Mouse (Mus musculus) CD4-positive, CD25-positive, alpha-beta regulatory T cell, adult 9 weeks (primary cell): Measurements from ENCODE around the gene Rassf9. TPM values are rescaled to one million over a fixed set of nuclear protein-coding genes. Genes with fewer than 3 reads are reported as not detected.

Experiments used
- polyA plus RNA-seq: library from polyadenylated mRNA; unstranded; fragments of 100-300 nt; shearing (Covaris generic); gene quantifications from one replicate; pipeline ENCODE4 v1.2.1, GENCODE M21; 2017

Rassf9 gene
- not detected for polyA plus RNA-seq

DNA sequence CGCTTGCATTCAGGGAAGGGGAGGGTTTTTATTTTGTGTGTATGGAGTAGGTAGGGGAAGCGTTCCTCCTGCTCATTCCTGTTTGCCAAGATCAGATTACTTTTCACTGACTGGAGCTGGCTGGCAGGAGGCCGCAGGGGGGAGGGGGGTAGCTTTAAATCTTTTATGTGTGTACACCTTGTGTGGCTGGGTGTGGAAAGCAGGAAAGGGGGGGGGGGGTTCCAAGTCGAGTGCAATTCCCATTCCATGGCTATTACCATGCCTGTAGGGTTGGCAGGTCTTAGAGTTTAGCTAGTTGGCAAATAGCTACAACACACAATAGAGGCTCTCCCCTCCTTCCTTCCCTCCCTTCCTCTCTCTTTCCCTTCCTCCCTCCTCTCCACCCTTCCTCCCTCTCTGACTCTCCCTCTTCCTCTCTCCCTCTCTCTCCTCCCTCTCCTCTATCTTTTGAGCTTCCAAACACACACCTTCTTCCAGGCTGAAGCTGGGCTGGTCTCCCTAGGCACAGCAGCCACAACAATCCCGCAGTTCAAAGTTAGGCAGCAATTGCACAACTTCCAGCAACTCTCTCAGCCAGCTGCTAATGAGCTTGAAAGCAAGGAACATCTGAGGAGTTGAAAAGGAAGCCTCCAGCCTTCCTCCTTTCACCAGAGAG lies at the start of gene Rassf9:
Gene Rassf9 (plus strand): TSS at position 416 of the 655 bp plus-strand sequence.

DNA sequence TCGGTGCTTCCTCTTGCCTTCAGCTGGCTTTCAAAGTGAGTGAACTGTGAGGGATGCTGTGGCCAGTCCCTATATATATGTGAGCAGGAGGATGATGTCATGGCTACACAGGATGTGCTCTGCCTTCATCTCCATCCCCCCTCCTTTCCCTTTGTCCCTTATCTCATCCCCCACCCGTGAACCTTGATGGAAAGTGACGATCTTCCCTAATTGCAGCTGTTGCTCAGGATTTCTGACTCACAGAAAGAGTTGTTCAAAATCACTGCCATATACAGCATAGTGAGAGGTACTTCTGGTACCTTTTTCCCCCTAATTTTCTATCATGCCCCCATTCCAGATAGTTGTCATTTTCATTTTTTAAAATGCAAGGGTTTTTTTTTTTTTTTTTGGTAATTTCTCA lies 21.6 kb upstream of the Rassf9 start, which contains the start of gene Nts:
Gene Nts (minus strand): TSS at position 101 of the 400 bp plus-strand sequence.

Other genes with a start within 250 kb of the Rassf9 start
- not detected for gene Nts, start 21.7 kb upstream of the Rassf9 start, polyA plus RNA-seq